Comparison of ENCODE assay signal across 18 mouse cellular contexts in genomic region chr6:135943121-135943617, GRCm38 (mm10).
"Had no signal": no experiment of that assay in that cellular context is flagged by ENCODE, and none has a peak within 500 bp of the region (broad histone marks: within the 10 kb centered on the region; RNA-seq: fewer than 3 reads in every experiment).

No protein-coding gene starts in this region.

- H3K27ac ChIP-seq: midbrain, embryonic 10.5 days; midbrain, embryonic 12.5 days; neural tube, embryonic 13.5 days; neural tube, embryonic 15.5 days had no signal

- H3K36me3 ChIP-seq: midbrain, embryonic 10.5 days; midbrain, embryonic 12.5 days; neural tube, embryonic 13.5 days; neural tube, embryonic 15.5 days had no signal

- H3K9me3 ChIP-seq: midbrain, embryonic 10.5 days; midbrain, embryonic 12.5 days; neural tube, embryonic 13.5 days; neural tube, embryonic 15.5 days had no signal

- ATAC-seq: midbrain, embryonic 16.5 days had no signal

- H3K9ac ChIP-seq: lung, embryonic 14.5 days; midbrain, embryonic 12.5 days; neural tube, embryonic 13.5 days; neural tube, embryonic 15.5 days had no signal

- H3K4me2 ChIP-seq: lung, embryonic 14.5 days; midbrain, embryonic 12.5 days; neural tube, embryonic 13.5 days; neural tube, embryonic 15.5 days had no signal

- H3K4me3 ChIP-seq: midbrain, embryonic 10.5 days; midbrain, embryonic 12.5 days; myocyte; neural tube, embryonic 13.5 days; neural tube, embryonic 15.5 days had no signal

- DNase-seq: lung, embryonic 14.5 days; lung, postnatal 10 days; lung, postnatal 4 days; midbrain, embryonic 14.5 days; retina, postnatal 1 day; right cerebral cortex, adult 18-20 months; right cerebral cortex, postnatal 25 days; right cerebral cortex, postnatal 4 days; spleen, adult 18-20 months; thymus, adult 18-20 months; thymus, postnatal 14 days; thymus, postnatal 36 days had no signal

- H3K27me3 ChIP-seq: midbrain, embryonic 12.5 days; neural tube, embryonic 13.5 days; neural tube, embryonic 15.5 days had no signal

- H3K4me1 ChIP-seq: midbrain, embryonic 10.5 days; midbrain, embryonic 12.5 days; neural tube, embryonic 13.5 days; neural tube, embryonic 15.5 days had no signal
